Mouse (Mus musculus) spleen, postnatal 36 days (tissue): ENCODE data around the gene Foxf1.

Experiments used
- DNase-seq, 2 experiments: peaks; one replicate each; pipeline ENCODE4 v3.0.0; 2022; ENCODE audit warnings: low spot score in 2 of 2, mixed read lengths in 1 of 2

Foxf1 gene

DNA sequence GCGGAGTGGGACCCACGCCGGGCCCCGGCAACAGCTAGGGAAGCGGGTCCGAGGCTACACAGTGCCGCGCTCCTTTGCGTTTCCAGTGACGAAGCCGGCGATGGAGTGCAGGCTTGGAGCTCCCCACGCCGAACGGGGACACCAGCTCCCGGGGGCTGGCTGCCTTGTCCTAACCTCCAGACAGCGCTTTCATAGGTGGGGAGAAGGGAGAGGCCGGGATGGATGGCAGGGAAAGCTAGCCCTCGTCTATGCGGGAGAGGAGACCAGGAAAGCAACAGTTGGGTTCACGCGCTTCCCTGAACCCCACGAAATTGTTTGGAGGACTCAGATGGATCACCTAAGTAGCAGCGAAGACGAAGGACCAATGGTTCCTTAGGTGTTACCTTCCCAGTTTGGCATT, 30.9 kb downstream of the Foxf1 start:
- DNase-seq: no peak

DNA sequence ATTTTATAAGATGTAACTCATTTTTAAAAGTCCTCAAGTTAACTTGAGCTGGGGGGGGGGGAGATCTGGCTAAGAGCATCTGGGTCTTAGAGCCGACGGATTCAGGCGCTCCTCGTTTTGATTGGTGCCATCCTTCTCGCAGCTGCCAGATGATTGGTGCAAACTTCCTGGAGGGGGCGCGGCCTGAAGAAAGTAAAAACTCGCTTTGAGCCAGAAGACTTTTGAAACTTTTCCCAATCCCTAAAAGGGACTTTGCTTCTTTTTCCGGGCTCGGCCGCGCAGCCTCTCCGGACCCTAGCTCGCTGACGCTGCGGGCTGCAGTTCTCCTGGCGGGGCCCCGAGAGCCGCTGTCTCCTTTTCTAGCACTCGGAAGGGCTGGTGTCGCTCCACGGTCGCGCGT, 31.8 kb downstream of the Foxf1 start, which contains the start of gene Foxc2:
TSS of gene Foxc2 (plus strand) at position 224 of the 400 bp plus-strand sequence.
- peak; percentile 73 to 74 for DNase-seq

DNA sequence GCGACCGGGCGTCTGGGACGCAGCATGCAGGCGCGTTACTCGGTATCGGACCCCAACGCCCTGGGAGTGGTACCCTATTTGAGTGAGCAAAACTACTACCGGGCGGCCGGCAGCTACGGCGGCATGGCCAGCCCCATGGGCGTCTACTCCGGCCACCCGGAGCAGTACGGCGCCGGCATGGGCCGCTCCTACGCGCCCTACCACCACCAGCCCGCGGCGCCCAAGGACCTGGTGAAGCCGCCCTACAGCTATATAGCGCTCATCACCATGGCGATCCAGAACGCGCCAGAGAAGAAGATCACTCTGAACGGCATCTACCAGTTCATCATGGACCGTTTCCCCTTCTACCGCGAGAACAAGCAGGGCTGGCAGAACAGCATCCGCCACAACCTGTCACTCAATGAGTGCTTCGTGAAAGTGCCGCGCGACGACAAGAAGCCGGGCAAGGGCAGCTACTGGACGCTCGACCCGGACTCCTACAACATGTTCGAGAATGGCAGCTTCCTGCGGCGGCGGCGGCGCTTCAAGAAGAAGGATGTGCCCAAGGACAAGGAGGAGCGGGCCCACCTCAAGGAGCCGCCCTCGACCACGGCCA, 32.5 kb downstream of the Foxf1 start:
- DNase-seq: no peak

- no peak for DNase-seq
These were observed 33.0 kb downstream of the Foxf1 start for GRCm38 (mm10) chr8:121117186-121117651.

- no peak for DNase-seq
These were observed 33.7 kb downstream of the Foxf1 start for GRCm38 (mm10) chr8:121117906-121118305.

GRCm38 (mm10) chr8:121118634-121119420, 34.6 kb downstream of the Foxf1 start:
- no peak for DNase-seq

- no peak for DNase-seq
These were observed 35.7 kb downstream of the Foxf1 start for GRCm38 (mm10) chr8:121119635-121120455.

- DNase-seq: no peak
These were observed 36.6 kb downstream of the Foxf1 start for GRCm38 (mm10) chr8:121120456-121121419.

DNA sequence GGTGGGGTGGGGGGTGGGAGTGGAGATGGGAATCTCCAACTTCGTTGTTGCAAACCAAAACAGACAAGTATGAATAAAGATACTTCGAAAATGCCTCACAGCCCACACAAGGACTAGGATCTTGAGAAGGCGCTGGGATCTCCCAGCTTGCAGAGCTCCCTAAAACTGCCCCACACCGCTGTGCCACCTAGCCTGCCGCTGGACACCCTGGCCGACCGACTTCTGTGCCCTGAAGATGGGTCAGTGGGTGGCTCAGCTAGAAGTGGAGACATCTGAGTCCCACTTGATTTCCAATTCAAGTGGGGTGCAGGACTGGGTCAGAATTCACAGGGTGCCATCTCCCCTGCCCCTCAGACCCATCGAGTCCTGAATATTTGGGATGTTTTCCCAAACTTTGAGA, 37.5 kb downstream of the Foxf1 start:
- DNase-seq: no peak

GRCm38 (mm10) chr8:121122368-121122767, 38.2 kb downstream of the Foxf1 start:
- no peak for DNase-seq

DNA sequence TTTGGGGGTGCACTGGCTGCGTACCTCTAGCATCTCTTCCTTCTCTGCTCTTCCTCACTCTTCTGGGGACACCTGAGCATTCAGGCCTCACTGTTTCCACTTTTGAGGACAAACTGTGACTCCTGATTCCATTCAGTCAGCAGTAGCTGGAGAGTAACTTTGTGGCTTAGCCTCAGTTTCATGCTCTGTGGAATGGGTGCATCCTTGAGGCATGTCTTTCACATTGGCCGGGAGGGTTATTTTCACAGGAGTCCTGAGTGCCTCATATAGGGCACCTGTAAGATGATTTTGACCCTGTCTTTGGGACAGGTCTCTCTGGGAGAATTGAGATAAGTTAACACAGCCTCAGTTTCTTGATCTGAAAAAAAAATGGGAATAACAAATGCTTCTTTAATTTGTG, 38.9 kb downstream of the Foxf1 start:
- DNase-seq: no peak

DNA sequence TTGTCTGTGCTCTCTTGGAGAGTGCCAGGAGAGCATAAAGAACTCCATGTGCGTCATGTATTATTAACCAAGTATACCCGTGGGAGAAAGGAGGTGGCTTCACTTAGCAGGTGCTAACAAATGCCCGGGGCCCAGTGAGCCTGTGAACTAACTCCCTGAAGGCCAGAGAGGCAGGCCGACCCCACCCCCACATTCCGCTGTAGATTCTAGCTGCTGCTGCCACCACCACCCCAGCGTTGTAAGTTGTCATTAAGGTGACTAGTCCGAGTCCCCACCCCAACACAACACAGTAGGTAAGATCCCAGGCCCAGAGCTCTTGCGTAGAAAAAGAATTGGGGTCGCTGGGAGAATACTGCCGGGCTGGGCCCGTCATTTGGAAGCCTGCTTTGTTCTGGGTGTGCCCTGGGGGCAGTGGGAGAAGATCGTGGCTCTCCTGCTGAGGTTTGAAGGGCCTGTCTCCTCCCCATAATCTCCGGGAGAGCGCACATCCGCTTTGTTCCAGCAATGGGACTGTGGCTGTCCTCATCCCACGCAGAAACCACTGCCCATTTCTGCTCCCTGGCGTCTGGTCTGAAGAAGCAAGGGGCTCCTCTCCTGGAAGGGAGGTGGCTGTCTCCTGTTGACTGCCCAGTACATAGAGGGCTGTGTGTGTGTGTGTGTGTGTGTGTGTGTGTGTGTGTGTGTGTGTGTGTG, 40.5 kb downstream of the Foxf1 start:
- no peak for DNase-seq

GRCm38 (mm10) chr8:121125311-121125876, 41.2 kb downstream of the Foxf1 start:
- no peak for DNase-seq

GRCm38 (mm10) chr8:121126191-121126590, 42.0 kb downstream of the Foxf1 start:
- no peak for DNase-seq

DNA sequence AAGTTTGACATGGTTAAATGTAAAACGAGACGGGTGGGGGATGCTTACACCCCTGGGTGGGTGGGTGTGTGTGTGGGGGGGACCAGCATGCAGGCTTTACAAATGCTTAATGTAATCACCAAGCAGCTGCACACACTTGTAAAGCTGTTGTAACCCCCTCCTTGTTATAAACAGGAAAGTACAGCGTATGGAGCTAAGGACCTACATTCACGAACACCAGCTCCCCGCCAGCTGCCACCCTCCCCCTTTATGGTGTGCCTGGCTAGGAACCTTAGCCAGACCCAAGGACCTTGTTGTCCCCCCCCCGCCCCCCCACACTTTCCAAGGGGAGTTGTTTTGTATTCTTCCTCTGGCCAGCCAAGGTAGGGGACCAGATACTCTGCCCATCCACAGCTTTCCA, 42.5 kb downstream of the Foxf1 start:
- DNase-seq: no peak

GRCm38 (mm10) chr8:121127291-121127701, 43.1 kb downstream of the Foxf1 start:
- DNase-seq: no peak

DNA sequence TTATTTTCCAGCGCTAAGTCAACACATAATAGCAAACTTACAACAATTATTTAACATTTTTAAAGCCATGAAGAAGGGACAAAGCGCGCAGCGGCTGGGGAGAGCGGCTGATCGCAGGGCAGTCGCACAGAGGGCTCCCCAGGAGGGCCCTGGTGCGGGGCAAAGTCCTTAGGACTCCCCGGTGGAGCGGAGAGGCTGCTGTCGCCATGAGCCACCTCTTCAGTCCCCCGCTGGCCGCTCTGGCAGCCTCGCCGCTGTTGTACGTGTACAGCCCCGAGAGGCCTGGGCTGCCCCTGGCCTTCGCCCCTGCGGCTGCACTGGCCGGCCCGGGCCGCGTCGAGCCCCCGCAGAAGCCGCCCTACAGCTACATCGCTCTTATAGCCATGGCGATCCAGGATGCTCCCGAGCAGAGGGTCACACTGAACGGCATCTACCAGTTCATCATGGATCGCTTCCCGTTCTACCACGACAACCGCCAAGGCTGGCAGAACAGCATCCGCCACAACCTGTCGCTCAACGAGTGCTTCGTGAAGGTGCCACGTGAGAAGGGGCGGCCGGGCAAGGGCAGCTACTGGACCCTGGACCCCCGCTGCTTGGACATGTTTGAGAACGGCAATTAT, 43.7 kb downstream of the Foxf1 start, which contains the start of gene Foxl1:
TSS of gene Foxl1 (plus strand) at position 185 of the 620 bp plus-strand sequence.
- DNase-seq: no peak

DNA sequence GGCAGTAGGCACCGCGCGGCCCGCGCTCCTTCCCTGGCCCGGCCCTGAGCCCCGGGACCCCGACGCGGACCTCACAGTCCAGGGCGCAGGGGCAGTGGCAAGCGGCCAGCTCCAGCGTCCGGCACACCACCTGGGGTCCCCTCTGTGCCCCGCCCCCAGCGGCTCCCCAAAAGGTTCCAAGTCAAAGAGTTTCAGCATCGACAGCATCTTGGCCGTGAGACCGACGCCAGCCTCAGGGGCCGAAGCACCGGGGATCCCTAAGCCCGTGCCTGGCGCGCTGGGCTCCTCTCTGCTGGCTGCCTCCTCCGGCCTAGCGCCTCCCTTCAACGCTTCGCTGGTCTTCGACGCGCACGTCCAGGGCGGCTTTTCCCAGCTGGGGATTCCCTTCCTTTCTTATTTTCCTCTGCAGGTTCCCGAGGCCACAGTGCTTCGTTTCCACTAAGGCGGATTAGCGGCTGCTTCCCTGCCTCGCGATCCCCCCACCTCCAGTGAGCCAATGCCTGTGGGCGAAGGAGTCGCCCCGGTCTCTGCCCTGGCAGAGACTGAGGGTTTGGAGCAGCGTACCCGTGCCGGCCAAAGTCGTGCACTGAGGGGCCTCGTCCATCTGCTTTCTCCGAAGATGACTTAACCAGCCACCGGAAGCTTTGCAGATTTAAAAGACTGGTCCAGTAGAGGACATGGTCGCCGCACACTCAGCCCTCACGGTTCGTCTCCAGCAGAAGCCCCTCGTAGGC, 44.5 kb downstream of the Foxf1 start:
- no peak for DNase-seq
